Mouse (Mus musculus): ENCODE measurements around the gene Pth2. TPM values are rescaled to one million over a fixed set of nuclear protein-coding genes. Genes with fewer than 3 reads are reported as not detected.

Pth2 gene
- total and polyA plus RNA-seq, 3 experiments = not detected

- peaks cover 85% of the 10 kb centered on the region for H3K27me3 ChIP-seq (ENCODE audit: insufficient read depth, low read length)
- H3K36me3 ChIP-seq (replicated peaks) = no peaks in the 10 kb centered on the region
- H3K9me3 ChIP-seq (replicated peaks) = no peaks in the 10 kb centered on the region
- no peak for DNase-seq (ENCODE audit: low spot score)
- H3K4me1 ChIP-seq (ENCODE audit: insufficient read depth, low read depth, low read length) = no peaks in the 10 kb centered on the region; the same call in 1 of the 2 replicates
- TF ChIP-seq TAL1 (conservative IDR thresholded peaks at IDR 0.05; ENCODE audit: low read depth, low read length) = no peak
- TF ChIP-seq GATA2 (IDR thresholded peaks at IDR 0.05; ENCODE audit: borderline replicate concordance, low read depth, low read length) = no peak
- TF ChIP-seq POLR2AphosphoS5 (IDR thresholded peaks at IDR 0.05; ENCODE audit: insufficient replicate concordance, low read depth, low read length) = no peak
- TF ChIP-seq GATA1 (IDR thresholded peaks at IDR 0.05; ENCODE audit: borderline replicate concordance, low read length) = no peak
- TF ChIP-seq CTCF (IDR thresholded peaks at IDR 0.05; ENCODE audit: low read depth, low read length) = no peak
- no peak for ATAC-seq (ENCODE audit: extremely low read depth, insufficient number of reproducible peaks, low FRiP score, poor library complexity, severe bottlenecking)
- no peak overlapping the region for H3K4me3 ChIP-seq (ENCODE audit: low read depth, low read length)
Measured at GRCm38 (mm10) chr7:45190186-45190585, 9.4 kb downstream of the Pth2 start.

DNA sequence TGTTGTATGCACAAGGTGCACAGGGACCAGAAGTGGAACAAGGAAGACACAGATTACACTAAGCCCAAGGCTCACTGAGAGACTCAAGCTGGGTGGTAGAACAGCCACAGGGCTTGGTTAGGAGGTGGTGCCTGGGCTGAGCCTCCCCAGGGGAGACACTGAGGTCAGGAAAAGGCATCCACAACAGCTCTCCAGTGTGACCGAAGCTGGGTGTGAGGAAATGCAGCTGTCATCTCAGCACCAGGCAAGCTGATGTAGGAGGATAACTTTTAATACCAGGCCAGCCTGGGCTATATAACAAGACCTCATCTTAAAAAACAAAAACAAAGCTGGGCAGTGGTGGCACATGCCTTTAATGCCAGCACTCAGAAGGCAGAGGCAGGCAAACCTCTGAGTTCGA is 10.4 kb downstream of the Pth2 start:
- ATAC-seq (ENCODE audit: extremely low read depth, insufficient number of reproducible peaks, low FRiP score, poor library complexity, severe bottlenecking) (no peak), DNase-seq (ENCODE audit: low spot score) (no peak)
- TF ChIP-seq POLR2AphosphoS5 (IDR thresholded peaks at IDR 0.05; ENCODE audit: insufficient replicate concordance, low read depth, low read length) = no peak
- H3K27me3 ChIP-seq (ENCODE audit: insufficient read depth, low read length) = peaks cover 85% of the 10 kb centered on the region
- no peaks in the 10 kb centered on the region for H3K36me3 ChIP-seq (replicated peaks)
- H3K4me3 ChIP-seq (ENCODE audit: low read depth, low read length) = no peak overlapping the region
- H3K4me1 ChIP-seq (ENCODE audit: insufficient read depth, low read depth, low read length) = no peaks in the 10 kb centered on the region
- no peaks in the 10 kb centered on the region for H3K9me3 ChIP-seq (replicated peaks)

DNA sequence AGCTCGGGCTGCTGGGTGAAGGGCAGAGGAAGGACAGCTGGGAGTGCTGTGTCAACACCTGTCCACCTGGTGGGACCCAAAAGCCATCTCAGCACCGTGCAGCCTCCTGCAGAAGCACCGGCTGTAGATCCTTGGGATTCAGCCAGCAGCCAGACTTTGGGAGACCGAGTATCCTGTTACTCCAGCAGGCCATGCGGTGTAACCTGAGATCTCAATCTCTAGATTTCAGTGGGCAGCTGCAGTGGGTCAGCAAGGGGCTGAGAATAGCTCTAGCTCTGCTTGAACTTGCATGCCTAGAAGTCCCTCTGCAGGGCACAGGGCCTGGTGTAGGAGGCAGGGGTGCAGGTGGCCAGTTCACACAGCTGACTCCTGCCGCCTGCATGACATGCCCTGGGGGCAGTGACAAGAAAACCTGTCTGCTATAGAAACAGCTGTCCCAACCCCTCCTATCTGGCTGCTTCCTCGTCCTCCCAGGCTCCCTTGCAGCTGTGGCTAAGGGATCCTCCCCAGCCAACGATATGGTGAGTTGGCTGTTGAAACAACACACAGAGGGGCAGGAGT is 11.1 kb downstream of the Pth2 start:
- peaks cover 85% of the 10 kb centered on the region for H3K27me3 ChIP-seq (ENCODE audit: insufficient read depth, low read length)
- TF ChIP-seq TAL1 (conservative IDR thresholded peaks at IDR 0.05; ENCODE audit: low read depth, low read length) (no peak), GATA1 (IDR thresholded peaks at IDR 0.05; ENCODE audit: borderline replicate concordance, low read length) (no peak), POLR2AphosphoS5 (IDR thresholded peaks at IDR 0.05; ENCODE audit: insufficient replicate concordance, low read depth, low read length) (no peak), GATA2 (IDR thresholded peaks at IDR 0.05; ENCODE audit: borderline replicate concordance, low read depth, low read length) (no peak), CTCF (IDR thresholded peaks at IDR 0.05; ENCODE audit: low read depth, low read length) (no peak)
- DNase-seq (ENCODE audit: low spot score) (no peak), ATAC-seq (ENCODE audit: extremely low read depth, insufficient number of reproducible peaks, low FRiP score, poor library complexity, severe bottlenecking) (no peak)
- H3K36me3 ChIP-seq (replicated peaks) = no peaks in the 10 kb centered on the region
- H3K4me1 ChIP-seq (ENCODE audit: insufficient read depth, low read depth, low read length) = peaks cover 3% of the 10 kb centered on the region
- no peaks in the 10 kb centered on the region for H3K9me3 ChIP-seq (replicated peaks)
- no peak overlapping the region for H3K4me3 ChIP-seq (ENCODE audit: low read depth, low read length)

DNA sequence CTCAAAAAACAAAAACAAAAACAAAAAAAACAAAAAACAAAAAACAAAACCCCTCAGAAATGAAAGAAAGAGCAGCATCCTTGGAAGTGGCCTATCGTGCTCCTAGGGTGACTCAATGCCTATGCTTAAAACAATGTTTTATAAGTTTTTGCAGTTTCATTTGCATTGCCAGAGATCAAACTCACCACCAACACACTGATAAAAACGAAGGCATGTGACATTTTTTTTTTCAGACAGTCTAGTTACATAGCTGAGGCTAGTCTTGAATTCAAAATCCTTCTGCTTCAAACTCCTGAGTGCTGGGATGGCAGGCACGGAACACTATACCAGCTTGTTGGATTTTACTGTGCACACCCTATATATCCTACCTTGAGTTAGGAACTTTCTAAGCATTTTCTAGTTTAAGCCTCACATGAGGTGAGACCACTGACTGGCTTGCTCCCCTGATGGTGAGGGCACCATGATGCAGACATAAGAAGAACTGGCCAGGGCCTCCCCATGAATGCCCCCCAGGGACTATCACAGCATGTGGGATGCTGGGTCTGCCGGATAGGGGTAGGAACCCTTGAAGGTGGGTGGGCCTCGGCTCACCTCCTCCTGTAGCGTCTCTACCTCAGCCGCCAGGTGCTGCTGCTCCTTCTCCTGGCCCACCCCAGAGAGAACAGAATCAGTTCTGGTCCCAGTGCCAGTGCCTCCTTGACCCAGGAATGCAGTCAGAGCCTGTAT is 12.0 kb downstream of the Pth2 start:
- Histone ChIP-seq H3K36me3 (replicated peaks) (no peaks in the 10 kb centered on the region), H3K4me1 (ENCODE audit: insufficient read depth, low read depth, low read length) (peaks cover 10% of the 10 kb centered on the region), H3K4me3 (ENCODE audit: low read depth, low read length) (no peak overlapping the region), H3K9me3 (replicated peaks) (no peaks in the 10 kb centered on the region), H3K27me3 (ENCODE audit: insufficient read depth, low read length) (peaks cover 85% of the 10 kb centered on the region)
- TF ChIP-seq GATA2 (IDR thresholded peaks at IDR 0.05; ENCODE audit: borderline replicate concordance, low read depth, low read length) = no peak
- no peak for TF ChIP-seq GATA1 (IDR thresholded peaks at IDR 0.05; ENCODE audit: borderline replicate concordance, low read length)
- no peak for TF ChIP-seq CTCF (IDR thresholded peaks at IDR 0.05; ENCODE audit: low read depth, low read length)
- no peak for TF ChIP-seq TAL1 (conservative IDR thresholded peaks at IDR 0.05; ENCODE audit: low read depth, low read length)
- TF ChIP-seq POLR2AphosphoS5 (IDR thresholded peaks at IDR 0.05; ENCODE audit: insufficient replicate concordance, low read depth, low read length) = no peak
- no peak for DNase-seq (ENCODE audit: low spot score)
- ATAC-seq (ENCODE audit: extremely low read depth, insufficient number of reproducible peaks, low FRiP score, poor library complexity, severe bottlenecking) = no peak

- H3K4me3 ChIP-seq (ENCODE audit: low read depth, low read length) = no peak overlapping the region
- peaks cover 10% of the 10 kb centered on the region for H3K4me1 ChIP-seq (ENCODE audit: insufficient read depth, low read depth, low read length)
- H3K9me3 ChIP-seq (replicated peaks) = no peaks in the 10 kb centered on the region
- no peak for ATAC-seq (ENCODE audit: extremely low read depth, insufficient number of reproducible peaks, low FRiP score, poor library complexity, severe bottlenecking)
- no peak for DNase-seq (ENCODE audit: low spot score)
- peaks cover 82% of the 10 kb centered on the region for H3K27me3 ChIP-seq (ENCODE audit: insufficient read depth, low read length)
- no peak for TF ChIP-seq POLR2AphosphoS5 (IDR thresholded peaks at IDR 0.05; ENCODE audit: insufficient replicate concordance, low read depth, low read length)
- TF ChIP-seq GATA1 (IDR thresholded peaks at IDR 0.05; ENCODE audit: borderline replicate concordance, low read length) = no peak
- no peak for TF ChIP-seq GATA2 (IDR thresholded peaks at IDR 0.05; ENCODE audit: borderline replicate concordance, low read depth, low read length)
- no peak for TF ChIP-seq CTCF (IDR thresholded peaks at IDR 0.05; ENCODE audit: low read depth, low read length)
- TF ChIP-seq TAL1 (conservative IDR thresholded peaks at IDR 0.05; ENCODE audit: low read depth, low read length) = no peak
- H3K36me3 ChIP-seq (replicated peaks) = no peaks in the 10 kb centered on the region
Measured at GRCm38 (mm10) chr7:45193406-45193805, 12.6 kb downstream of the Pth2 start.

- peaks cover 80% of the 10 kb centered on the region for H3K27me3 ChIP-seq (ENCODE audit: insufficient read depth, low read length)
- H3K36me3 ChIP-seq (replicated peaks) = no peaks in the 10 kb centered on the region
- H3K4me3 ChIP-seq (ENCODE audit: low read depth, low read length) = no peak overlapping the region
- ATAC-seq (ENCODE audit: extremely low read depth, insufficient number of reproducible peaks, low FRiP score, poor library complexity, severe bottlenecking) = no peak
- H3K9me3 ChIP-seq (replicated peaks) = no peaks in the 10 kb centered on the region
- H3K4me1 ChIP-seq (ENCODE audit: insufficient read depth, low read depth, low read length) = peaks cover 10% of the 10 kb centered on the region
- TF ChIP-seq GATA1 (IDR thresholded peaks at IDR 0.05; ENCODE audit: borderline replicate concordance, low read length) (no peak), GATA2 (IDR thresholded peaks at IDR 0.05; ENCODE audit: borderline replicate concordance, low read depth, low read length) (no peak), CTCF (IDR thresholded peaks at IDR 0.05; ENCODE audit: low read depth, low read length) (no peak), TAL1 (conservative IDR thresholded peaks at IDR 0.05; ENCODE audit: low read depth, low read length) (no peak), POLR2AphosphoS5 (IDR thresholded peaks at IDR 0.05; ENCODE audit: insufficient replicate concordance, low read depth, low read length) (no peak)
- no peak for DNase-seq (ENCODE audit: low spot score)
Measured at GRCm38 (mm10) chr7:45193871-45194785, 13.3 kb downstream of the Pth2 start.

All from G1E (cell line).